Mouse (Mus musculus) lung, postnatal 0 days (tissue): Measurements from ENCODE around the gene Fmo6. TPM values are rescaled to one million over a fixed set of nuclear protein-coding genes. Genes with fewer than 3 reads are reported as not detected.

Source experiments
- ATAC-seq: fragments of 200-750 bp; cut with Nextera tagmentation; 2 replicates; pipeline ENCODE4 v1.8.0; 2017; ENCODE audit warnings: moderate library complexity
- DNase-seq: peaks from one replicate; pipeline ENCODE4 v3.0.0-alpha.2; 2016; ENCODE audit warnings: low spot score
- H3K27ac ChIP-seq: fragments of 300-500 bp; sonication (generic); 2 replicates; pipeline ENCODE4 v1.5.1; 2014; ENCODE audit warnings: antibody characterized with exemption, mild to moderate bottlenecking, low read length, mixed read lengths
- H3K27me3 ChIP-seq: fragments of 300-500 bp; sonication (generic); replicated peaks from 2 replicates; pipeline ENCODE4 v1.6.1; 2014; ENCODE audit warnings: low read length, mixed read lengths; ENCODE audit not compliant: insufficient read depth
- H3K36me3 ChIP-seq: fragments of 300-500 bp; sonication (generic); 2 replicates; pipeline ENCODE4 v1.6.1; 2014; ENCODE audit warnings: low read length, mixed read lengths; ENCODE audit not compliant: insufficient read depth
- H3K4me1 ChIP-seq: fragments of 300-500 bp; sonication (generic); 2 replicates; pipeline ENCODE4 v1.6.1; 2014; ENCODE audit warnings: antibody characterized with exemption, low read depth, low read length, mixed read lengths; ENCODE audit not compliant: insufficient read depth
- H3K4me2 ChIP-seq: fragments of 300-500 bp; sonication (generic); replicated peaks from 2 replicates; pipeline ENCODE4 v1.6.1; 2014; ENCODE audit warnings: low read depth, mild to moderate bottlenecking, low read length, moderate library complexity, mixed read lengths
- H3K4me3 ChIP-seq: fragments of 300-500 bp; sonication (generic); 2 replicates; pipeline ENCODE4 v1.5.1; 2014; ENCODE audit warnings: low read depth, low read length
- H3K9ac ChIP-seq: fragments of 300-500 bp; sonication (generic); replicated peaks from 2 replicates; pipeline ENCODE4 v1.6.1; 2014; ENCODE audit warnings: low read depth, mild to moderate bottlenecking
- H3K9me3 ChIP-seq: fragments of 300-500 bp; sonication (generic); 2 replicates; pipeline ENCODE4 v1.6.1; 2016; ENCODE audit warnings: low read length, mixed read lengths
- CTCF ChIP-seq: IDR thresholded peaks from 2 replicates; pipeline ENCODE4 v1.5.1; 2016; ENCODE audit warnings: antibody characterized with exemption, mild to moderate bottlenecking
- EP300 ChIP-seq: IDR thresholded peaks from 2 replicates; pipeline ENCODE4 v1.6.1; 2016; ENCODE audit warnings: antibody characterized with exemption, mild to moderate bottlenecking, control low read depth
- WGBS: fragments of 180-500 bp; shearing (Covaris S2); extraction: QIAGEN DNeasy Blood & Tissue Kit; methylation state at CpG from one replicate; pipeline ENCODE4 v1.1.7; 2014; 5-methylcytosine and 5-hydroxymethylcytosine counted together
- polyA plus RNA-seq: library from polyadenylated mRNA; unstranded; fragments of >200 nt; fragmentation: Nextera tagmentation; extraction: Ambion mirVana; gene quantifications from 2 replicates; pipeline ENCODE4 v1.2.1, GENCODE M21; 2015

The Fmo6 gene
- polyA plus RNA-seq, 1 experiment from 2014 or later, result 0.16 TPM

DNA sequence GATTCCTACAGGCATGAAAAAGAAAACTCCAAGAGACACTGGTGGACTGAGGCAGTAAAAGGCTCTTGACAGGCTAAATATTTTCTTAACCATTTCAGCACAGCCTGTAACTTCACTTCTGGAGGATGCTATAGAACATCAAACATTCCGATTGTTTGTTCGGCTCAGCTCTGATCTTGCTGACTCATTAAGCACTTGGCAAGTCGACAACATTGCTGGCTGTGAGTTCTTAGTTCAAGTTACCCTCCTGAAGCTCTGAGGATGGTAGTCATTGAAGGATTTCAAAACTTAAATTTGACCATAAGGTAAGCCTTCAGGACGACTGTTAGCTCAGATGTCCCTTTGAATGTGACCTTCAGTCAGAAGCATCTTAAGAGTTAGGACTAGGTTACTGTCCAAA is 69.9 kb downstream of the Fmo6 start:
- 44% methylated on average over 4 of the region's 4 CpGs for WGBS
- Histone ChIP-seq H3K27me3 (no peaks in the 10 kb centered on the region), H3K27ac (no peak overlapping the region), H3K9ac (no peak overlapping the region), H3K9me3 (no peaks in the 10 kb centered on the region), H3K4me3 (no peak overlapping the region), H3K4me1 (peaks cover 9% of the 10 kb centered on the region), H3K4me2 (no peak overlapping the region), H3K36me3 (no peaks in the 10 kb centered on the region)
- ATAC-seq (no peak), DNase-seq (no peak)
- no peak for TF ChIP-seq EP300
- TF ChIP-seq CTCF, result no peak

Other genes starting within 250 kb of the Fmo6 start
- gene Prrc2c, start 197.0 kb downstream of the Fmo6 start, polyA plus RNA-seq, result 108 and 114 TPM in 2 replicates
- 1.6 and 2.5 TPM in 2 replicates for gene Fmo4, start 123.5 kb downstream of the Fmo6 start, polyA plus RNA-seq
- gene Fmo1, start 70.9 kb downstream of the Fmo6 start, polyA plus RNA-seq, result 86.4 and 103 TPM in 2 replicates
- gene Fmo2, start 38.8 kb downstream of the Fmo6 start, polyA plus RNA-seq, result 266 and 286 TPM in 2 replicates
- 0.60 and 1.2 TPM in 2 replicates for gene Fmo3, start 47.0 kb upstream of the Fmo6 start, polyA plus RNA-seq
- not detected in 2 replicates for gene Mroh9, start 148.2 kb upstream of the Fmo6 start, polyA plus RNA-seq